In the genomic region with DNA sequence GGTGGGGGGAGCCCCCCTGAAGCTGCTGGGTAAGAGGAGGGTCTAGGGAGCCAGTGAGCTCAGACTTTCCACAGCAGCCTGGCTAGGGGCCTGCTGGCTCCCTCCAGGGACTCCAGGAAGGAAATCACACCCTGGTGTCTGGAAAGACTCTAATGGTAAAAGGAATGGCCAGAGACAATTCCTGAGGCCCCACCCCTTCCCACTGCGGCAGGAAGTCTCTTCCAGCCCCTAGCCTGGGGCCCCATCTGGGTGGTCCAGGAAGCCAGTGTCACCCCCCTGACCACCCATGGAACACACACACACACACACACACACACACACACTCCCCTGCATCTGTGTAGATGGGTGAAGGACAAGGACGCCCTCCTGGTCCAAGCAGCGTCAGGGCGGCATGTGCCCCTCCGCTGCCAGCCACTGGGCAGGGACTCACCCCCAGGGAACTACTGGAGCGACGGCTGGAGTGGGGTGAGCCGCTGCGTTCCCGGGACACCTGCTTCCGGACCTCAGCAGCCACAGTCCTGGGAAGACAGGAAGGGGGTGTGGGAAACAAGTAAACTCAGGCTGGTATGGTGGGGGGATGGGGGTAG, we compare ENCODE assay signal across 8 mouse cellular contexts. TPM values are rescaled to one million over a fixed set of nuclear protein-coding genes. Genes with fewer than 3 reads are reported as not detected.
A peak's percentile ranks its signal among the peaks of the same experiment; 100 is the strongest.
DNase-seq lines count a peak whose midpoint lies in the region; ATAC-seq and TF ChIP-seq lines count a peak whose summit lies in the region.

No protein-coding gene starts in this region.

- H3K36me3 ChIP-seq in forebrain, embryonic 10.5 days (replicated peaks) = peaks cover 41% of the 10 kb centered on the region
- no peaks in the 10 kb centered on the region for H3K36me3 ChIP-seq in forebrain, embryonic 16.5 days (ENCODE audit: control insufficient read depth, insufficient read depth)
- H3K36me3 ChIP-seq in intestine, embryonic 14.5 days (ENCODE audit: control insufficient read depth, insufficient read depth, low read length) = peaks cover 38% of the 10 kb centered on the region
- H3K36me3 ChIP-seq in liver, embryonic 14.5 days (replicated peaks; ENCODE audit: control insufficient read depth, insufficient read depth, low read depth) = no peaks in the 10 kb centered on the region

- peak overlapping the region; percentile 31 for H3K4me3 ChIP-seq in forebrain, embryonic 10.5 days
- H3K4me3 ChIP-seq in forebrain, embryonic 16.5 days (replicated peaks; ENCODE audit: low read length) = no peak overlapping the region
- H3K4me3 ChIP-seq in intestine, embryonic 14.5 days (ENCODE audit: low read depth, low read length) = peak overlapping the region; percentile 19
- H3K4me3 ChIP-seq in liver, embryonic 14.5 days (ENCODE audit: insufficient read depth in 1 of 2, low read depth in 2 of 2, low read length in 2 of 2) = no peak overlapping the region

- H3K4me2 ChIP-seq in forebrain, embryonic 16.5 days (ENCODE audit: low read length) = no peak overlapping the region
- peak overlapping the region; percentile 57 for H3K4me2 ChIP-seq in intestine, embryonic 14.5 days (ENCODE audit: low read length)
- no peak overlapping the region for H3K4me2 ChIP-seq in liver, embryonic 14.5 days (ENCODE audit: low read depth)

- no peak for ATAC-seq in forebrain, embryonic 16.5 days
- ATAC-seq in intestine, embryonic 14.5 days (replicated peaks; ENCODE audit: low FRiP score, low TSS enrichment, low read depth) = peak; percentile 64
- ATAC-seq in liver, embryonic 14.5 days (ENCODE audit: insufficient read depth) = peak; percentile 32; the same call in 1 of the 2 replicates
- ATAC-seq in megakaryocyte-erythroid progenitor cell, adult 5-6 weeks (replicated peaks; ENCODE audit: low FRiP score, low TSS enrichment, poor library complexity, severe bottlenecking) = no peak

- no peak for DNase-seq in forebrain, embryonic 10.5 days (ENCODE audit: extremely low spot score, low spot score)
- DNase-seq in gastrocnemius, postnatal 14 days = peak; percentile 69
- peak; percentile 74 for DNase-seq in intestine, embryonic 14.5 days (ENCODE audit: low spot score)
- DNase-seq in liver, embryonic 14.5 days (ENCODE audit: low read depth in 3 of 3, low spot score in 3 of 3) = no peak
- peak; percentile 70 for DNase-seq in skeletal muscle tissue, adult 2 months (ENCODE audit: low read depth, low spot score)
- DNase-seq in layer of hippocampus, postnatal 25 days (ENCODE audit: extremely low spot score in 1 of 2, low spot score in 1 of 2) = no peak

- no peaks in the 10 kb centered on the region for H3K9me3 ChIP-seq in forebrain, embryonic 10.5 days
- H3K9me3 ChIP-seq in forebrain, embryonic 16.5 days (ENCODE audit: control insufficient read depth, low read length) = no peaks in the 10 kb centered on the region
- H3K9me3 ChIP-seq in intestine, embryonic 14.5 days (ENCODE audit: control insufficient read depth, low read length) = no peaks in the 10 kb centered on the region
- no peaks in the 10 kb centered on the region for H3K9me3 ChIP-seq in liver, embryonic 14.5 days (ENCODE audit: control insufficient read depth, low read length)

- no peak for TF ChIP-seq EP300 in liver, embryonic 14.5 days (IDR thresholded peaks at IDR 0.05; ENCODE audit: low read depth)

- intact Hi-C loops in gastrocnemius, postnatal 14 days (cut with DNase I; ENCODE audit: low total_unique reads) = no loop called here

- peaks cover 59% of the 10 kb centered on the region for H3K4me1 ChIP-seq in forebrain, embryonic 10.5 days
- H3K4me1 ChIP-seq in forebrain, embryonic 16.5 days (replicated peaks; ENCODE audit: control insufficient read depth, insufficient read depth, low read length) = no peaks in the 10 kb centered on the region
- H3K4me1 ChIP-seq in intestine, embryonic 14.5 days (replicated peaks; ENCODE audit: control insufficient read depth, insufficient read depth, low read length) = peaks cover 36% of the 10 kb centered on the region
- peaks cover under 1 to 7% of the 10 kb centered on the region in 2 experiments; a peak in 2 of 4 replicates for H3K4me1 ChIP-seq in liver, embryonic 14.5 days (replicated peaks; ENCODE audit: control insufficient read depth in 2 of 2, insufficient read depth in 2 of 2, low read length in 1 of 2)

- H3K27ac ChIP-seq in forebrain, embryonic 10.5 days = peak overlapping the region; percentile 83
- no peak overlapping the region for H3K27ac ChIP-seq in forebrain, embryonic 16.5 days (ENCODE audit: low read length)
- H3K27ac ChIP-seq in intestine, embryonic 14.5 days (ENCODE audit: low read depth) = peak overlapping the region; percentile 83
- H3K27ac ChIP-seq in liver, embryonic 14.5 days = no peak overlapping the region

- WGBS in forebrain, embryonic 10.5 days = 21% methylated on average over 11 of the region's 11 CpGs
- WGBS in forebrain, embryonic 16.5 days = 26% methylated on average over 11 of the region's 11 CpGs
- 13% methylated on average over 11 of the region's 11 CpGs for WGBS in intestine, embryonic 14.5 days
- 23% methylated on average over 11 of the region's 11 CpGs for WGBS in liver, embryonic 14.5 days (ENCODE audit: insufficient replicate concordance)

- TF ChIP-seq CTCF in liver, embryonic 14.5 days (IDR thresholded peaks at IDR 0.05; ENCODE audit: low read depth) = no peak

- no peaks in the 10 kb centered on the region for H3K27me3 ChIP-seq in forebrain, embryonic 10.5 days (ENCODE audit: poor library complexity, severe bottlenecking)
- H3K27me3 ChIP-seq in forebrain, embryonic 16.5 days (replicated peaks; ENCODE audit: control insufficient read depth, insufficient read depth, low read length) = no peaks in the 10 kb centered on the region
- no peaks in the 10 kb centered on the region for H3K27me3 ChIP-seq in intestine, embryonic 14.5 days (replicated peaks; ENCODE audit: control insufficient read depth, insufficient read depth, low read length)
- no peaks in the 10 kb centered on the region for H3K27me3 ChIP-seq in liver, embryonic 14.5 days (ENCODE audit: control insufficient read depth, insufficient read depth, low read length)

- no peak overlapping the region for H3K9ac ChIP-seq in forebrain, embryonic 16.5 days (replicated peaks; ENCODE audit: low read depth, low read length)
- peak overlapping the region; percentile 14 for H3K9ac ChIP-seq in intestine, embryonic 14.5 days (ENCODE audit: low read length)
- H3K9ac ChIP-seq in liver, embryonic 14.5 days (replicated peaks) = no peak overlapping the region

RNA-seq across cellular contexts. Expression of gene Dock6, which starts 5.6 kb away (rescaled TPM):
- polyA plus RNA-seq in forebrain, embryonic 10.5 days (2016; fragmentation: Nextera tagmentation; extraction: Ambion mirVana) = 24.2 and 24.7 TPM in 2 replicates
- polyA plus RNA-seq in forebrain, embryonic 16.5 days (2015; fragmentation: Nextera tagmentation; extraction: Ambion mirVana) = 11.8 and 12.0 TPM in 2 replicates
- 10 to 100 TPM; 18.8 to 24.7 TPM for total RNA-seq in gastrocnemius, postnatal 14 days (2021)
- polyA plus RNA-seq in intestine, embryonic 14.5 days (2014; fragmentation: Nextera tagmentation; extraction: Ambion mirVana) = 39.4 and 40.0 TPM in 2 replicates
- 6.7 and 9.0 TPM in 2 replicates for polyA plus RNA-seq in liver, embryonic 14.5 days (2012; rRNA removed)
- 2.1 and 3.4 TPM in 2 replicates for polyA plus RNA-seq in liver, embryonic 14.5 days (2014; fragmentation: Nextera tagmentation; extraction: Ambion mirVana)
- total RNA-seq in megakaryocyte-erythroid progenitor cell, adult 5-6 weeks (2014; fragmentation: Nextera tagmentation) = 0.37 and 0.57 TPM in 2 replicates
- total RNA-seq in megakaryocyte-erythroid progenitor cell, adult 5-6 weeks (2017) = 0.15 and 0.23 TPM in 2 replicates
- total RNA-seq in layer of hippocampus, postnatal 25 days (2021) = 10 to 100 TPM; 13.1 to 18.4 TPM

RNA-seq across cellular contexts. Expression of gene Angptl8, which starts 11.5 kb away (rescaled TPM):
- polyA plus RNA-seq in forebrain, embryonic 10.5 days (2016; fragmentation: Nextera tagmentation; extraction: Ambion mirVana) = 0.62 and 0.94 TPM in 2 replicates
- polyA plus RNA-seq in forebrain, embryonic 16.5 days (2015; fragmentation: Nextera tagmentation; extraction: Ambion mirVana) = 0.51 TPM in 1 of 2 replicates, not detected in the other
- not detected for total RNA-seq in gastrocnemius, postnatal 14 days (2021)
- polyA plus RNA-seq in intestine, embryonic 14.5 days (2014; fragmentation: Nextera tagmentation; extraction: Ambion mirVana) = 4.0 and 4.3 TPM in 2 replicates
- polyA plus RNA-seq in liver, embryonic 14.5 days (2012; rRNA removed) = 20.4 and 26.8 TPM in 2 replicates
- polyA plus RNA-seq in liver, embryonic 14.5 days (2014; fragmentation: Nextera tagmentation; extraction: Ambion mirVana) = 19.6 and 20.3 TPM in 2 replicates
- total RNA-seq in megakaryocyte-erythroid progenitor cell, adult 5-6 weeks (2014; fragmentation: Nextera tagmentation) = not detected in 2 replicates
- total RNA-seq in megakaryocyte-erythroid progenitor cell, adult 5-6 weeks (2017) = not detected in 2 replicates
- not detected for total RNA-seq in layer of hippocampus, postnatal 25 days (2021)

RNA-seq across cellular contexts. Expression of gene Kank2, which starts 48.3 kb away (rescaled TPM):
- polyA plus RNA-seq in forebrain, embryonic 10.5 days (2016; fragmentation: Nextera tagmentation; extraction: Ambion mirVana) = 8.6 and 8.9 TPM in 2 replicates
- polyA plus RNA-seq in forebrain, embryonic 16.5 days (2015; fragmentation: Nextera tagmentation; extraction: Ambion mirVana) = 3.2 and 3.7 TPM in 2 replicates
- 10 to 100 TPM; 17.9 to 21.2 TPM for total RNA-seq in gastrocnemius, postnatal 14 days (2021)
- polyA plus RNA-seq in intestine, embryonic 14.5 days (2014; fragmentation: Nextera tagmentation; extraction: Ambion mirVana) = 9.5 and 9.6 TPM in 2 replicates
- polyA plus RNA-seq in liver, embryonic 14.5 days (2012; rRNA removed) = 3.9 and 4.2 TPM in 2 replicates
- 1.2 and 1.4 TPM in 2 replicates for polyA plus RNA-seq in liver, embryonic 14.5 days (2014; fragmentation: Nextera tagmentation; extraction: Ambion mirVana)
- total RNA-seq in megakaryocyte-erythroid progenitor cell, adult 5-6 weeks (2014; fragmentation: Nextera tagmentation) = 0.61 TPM in 1 of 2 replicates, not detected in the other
- 0.23 TPM in 1 of 2 replicates, not detected in the other for total RNA-seq in megakaryocyte-erythroid progenitor cell, adult 5-6 weeks (2017)
- 1 to 10 TPM; 6.3 to 7.4 TPM for total RNA-seq in layer of hippocampus, postnatal 25 days (2021)

Comparison
In these comparisons a context has a peak if more than half of its experiments do, and no peak if none do; other contexts are left out.
1. H3K27ac ChIP-seq: peak in forebrain, embryonic 10.5 days (single experiment) and intestine, embryonic 14.5 days (single experiment); none in forebrain, embryonic 16.5 days (single experiment) and liver, embryonic 14.5 days (single experiment).
2. H3K4me3 ChIP-seq: peak in forebrain, embryonic 10.5 days (single experiment) and intestine, embryonic 14.5 days (single experiment); none in forebrain, embryonic 16.5 days (single experiment) and liver, embryonic 14.5 days (0 of 2).
3. DNase-seq: peak in gastrocnemius, postnatal 14 days (single experiment), intestine, embryonic 14.5 days (single experiment) and skeletal muscle tissue, adult 2 months (single experiment); none in forebrain, embryonic 10.5 days (single experiment), liver, embryonic 14.5 days (0 of 3) and layer of hippocampus, postnatal 25 days (0 of 2).
4. ATAC-seq: peak in intestine, embryonic 14.5 days (single experiment) and liver, embryonic 14.5 days (single experiment); none in forebrain, embryonic 16.5 days (single experiment) and megakaryocyte-erythroid progenitor cell, adult 5-6 weeks (single experiment).